Mouse (Mus musculus) lung, postnatal 25 days (tissue): ENCODE measurements at regions not wholly inside any gene's neighbourhood (a gene's known extent, or its start where the extent isn't known, plus 50 kb on each side); places are given as distances from the start of the nearest gene placed in this dataset.

ENCODE experiments used
- DNase-seq: peaks from one replicate; pipeline ENCODE4 v3.0.0; 2022; ENCODE audit warnings: low spot score

- no peak for DNase-seq
Measured at GRCm38 (mm10) chr7:74224378-74224777, 210.9 kb upstream of the St8sia2 start.

- DNase-seq = peak; percentile 14
Measured at GRCm38 (mm10) chr7:74200661-74201060, 187.2 kb upstream of the St8sia2 start.

GRCm38 (mm10) chr7:74198796-74199195 is 185.3 kb upstream of the St8sia2 start:
- no peak for DNase-seq

- no peak for DNase-seq
Measured at GRCm38 (mm10) chr7:74184661-74185060, 171.2 kb upstream of the St8sia2 start.

GRCm38 (mm10) chr7:74174206-74174605 is 160.7 kb upstream of the St8sia2 start:
- DNase-seq = no peak

- peak; percentile 39 for DNase-seq
Measured at GRCm38 (mm10) chr7:74173230-74173612, 159.7 kb upstream of the St8sia2 start.

GRCm38 (mm10) chr7:74172504-74173229 is 159.2 kb upstream of the St8sia2 start:
- peak; percentile 17 for DNase-seq

- no peak for DNase-seq
Measured at GRCm38 (mm10) chr7:74151590-74151989, 138.1 kb upstream of the St8sia2 start.

GRCm38 (mm10) chr7:74143236-74143635 is 129.7 kb upstream of the St8sia2 start:
- no peak for DNase-seq

- DNase-seq = no peak
Measured at GRCm38 (mm10) chr7:74138169-74138568, 124.7 kb upstream of the St8sia2 start.

GRCm38 (mm10) chr7:74130206-74130836 is 116.8 kb upstream of the St8sia2 start:
- DNase-seq = peak; percentile 48

- no peak for DNase-seq
Measured at GRCm38 (mm10) chr7:74112071-74112470, 98.6 kb upstream of the St8sia2 start.

- DNase-seq = peak; percentile 3
Measured at GRCm38 (mm10) chr7:74108347-74108746, 94.9 kb upstream of the St8sia2 start.

- DNase-seq = peak; percentile 35
Measured at GRCm38 (mm10) chr7:74107176-74107928, 93.9 kb upstream of the St8sia2 start.

GRCm38 (mm10) chr7:74091402-74092025 is 78.0 kb upstream of the St8sia2 start:
- no peak for DNase-seq

- no peak for DNase-seq
Measured at GRCm38 (mm10) chr7:74080846-74081235, 67.4 kb upstream of the St8sia2 start.

GRCm38 (mm10) chr7:74080079-74080845 is 66.8 kb upstream of the St8sia2 start:
- DNase-seq = peak; percentile 25

GRCm38 (mm10) chr7:74072632-74073031 is 59.1 kb upstream of the St8sia2 start:
- no peak for DNase-seq

- no peak for DNase-seq
Measured at GRCm38 (mm10) chr7:74070836-74071235, 57.3 kb upstream of the St8sia2 start.

GRCm38 (mm10) chr7:74065449-74066099 is 52.1 kb upstream of the St8sia2 start:
- DNase-seq = peak; percentile 9
